Mouse (Mus musculus): ENCODE measurements around the gene C7. TPM values are rescaled to one million over a fixed set of nuclear protein-coding genes. Genes with fewer than 3 reads are reported as not detected.

C7 gene
- total RNA-seq, 2 experiments from 2014 or later = 0.61 to 1.3 TPM

DNA sequence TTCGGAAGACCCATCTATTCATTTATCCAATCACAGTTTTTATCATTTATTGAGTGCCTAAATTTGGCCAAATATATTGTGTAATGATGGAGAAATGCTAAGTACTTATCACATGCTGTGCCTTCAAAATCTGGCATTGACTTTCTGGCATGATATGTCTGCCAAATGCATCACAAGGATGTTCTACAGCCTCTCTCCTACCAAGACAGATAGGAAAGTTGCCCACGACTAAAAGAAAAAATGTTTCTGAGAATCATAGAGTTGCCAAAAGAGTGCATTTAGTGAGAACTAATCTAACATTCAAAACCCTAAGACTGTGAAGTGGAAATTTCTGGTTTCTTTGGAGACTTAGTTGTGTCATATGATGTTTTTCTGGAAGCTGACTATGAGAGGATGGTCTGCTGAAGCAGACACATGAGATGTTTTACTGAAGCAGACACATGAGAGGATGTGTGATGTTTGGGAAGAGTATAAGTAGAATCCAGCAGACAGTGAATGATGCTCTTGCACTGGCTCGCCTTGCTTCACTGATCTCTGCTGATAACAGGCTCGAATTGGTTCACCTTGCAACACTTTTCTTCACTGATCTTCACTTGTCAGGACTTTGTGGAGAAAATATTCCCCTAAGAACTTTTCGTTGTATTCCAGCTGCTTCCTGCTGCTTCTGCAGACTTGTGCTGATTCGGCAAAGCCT is 59.9 kb downstream of the C7 start:
- intact Hi-C loops (cut with DNase I) = no loop called here

GRCm38 (mm10) chr15:5002903-5003302 is 60.6 kb downstream of the C7 start:
- intact Hi-C loops (cut with DNase I) = no loop called here
- no peak for DNase-seq

More for the DNA sequence above, 59.9 kb downstream of the C7 start:
- DNase-seq = no peak

DNA sequence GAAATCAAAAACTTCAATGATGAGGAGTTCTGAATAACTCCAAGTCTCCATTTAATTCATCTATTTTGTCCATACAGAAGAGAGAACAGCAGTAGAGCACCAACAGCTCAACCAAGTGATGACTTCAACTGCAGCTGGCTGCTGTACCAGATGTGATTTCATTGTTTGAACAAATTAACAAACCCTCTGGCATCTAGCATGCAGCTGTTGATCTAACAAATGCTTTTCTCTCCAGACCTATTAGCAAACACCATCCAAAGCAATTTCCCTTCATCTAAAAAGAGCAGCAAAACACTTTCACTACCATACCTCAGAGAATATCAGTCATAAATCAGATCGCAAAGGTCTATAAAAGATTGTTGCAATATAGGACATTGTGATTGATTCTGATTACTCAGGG is 90.2 kb downstream of the C7 start:
- intact Hi-C loops (cut with DNase I) = no loop called here
- peak in 1 of 2 experiments; percentile 14 for DNase-seq

Other genes starting within 250 kb of the C7 start
- gene Mroh2b, start 165.0 kb downstream of the C7 start, total RNA-seq (2021) = not detected
- 1 to 10 TPM; 5.5 to 5.9 TPM for gene Card6, start 44.8 kb upstream of the C7 start, total RNA-seq (2021)
- 100 to 1,000 TPM; 183 to 196 TPM for gene Rpl37, start 52.9 kb upstream of the C7 start, total RNA-seq (2021)
- 10 to 100 TPM; 14.0 to 15.7 TPM for gene Prkaa1, start 80.1 kb upstream of the C7 start, total RNA-seq (2021)
- gene Ttc33, start 121.8 kb upstream of the C7 start, total RNA-seq (2021) = 10 to 100 TPM; 30.6 to 33.4 TPM
- gene Ptger4, start 180.4 kb upstream of the C7 start, total RNA-seq (2021) = 1 to 10 TPM; 2.8 to 3.0 TPM

Data from heart, postnatal 14 days (tissue).